Mouse (Mus musculus) mature B cell (primary cell): ENCODE measurements at regions not wholly inside any gene's neighbourhood (a gene's known extent, or its start where the extent isn't known, plus 50 kb on each side); places are given as distances from the start of the nearest gene placed in this dataset.

Experiments used
- in situ Hi-C: fragments of 300-500 bp; cut with MboI; formaldehyde crosslinking; loops from 2 replicates; pipeline ENCODE4 v1.14.3; 2019

- in situ Hi-C loops: loop anchor here (25.0 kb wide), 1 partner anchor 820 kb away; no protein-coding TSS in a partner anchor
Measured at GRCm38 (mm10) chr13:100892647-100893071, 59.4 kb upstream of the Slc30a5 start.

- in situ Hi-C loops: loop anchor here (25.0 kb wide), 1 partner anchor 820 kb away; no protein-coding TSS in a partner anchor
Measured at GRCm38 (mm10) chr13:100892204-100892603, 59.0 kb upstream of the Slc30a5 start.

- in situ Hi-C loops: loop anchor here (25.0 kb wide), 1 partner anchor 822 kb away; no protein-coding TSS in a partner anchor
Measured at GRCm38 (mm10) chr13:100890457-100890856, 57.2 kb upstream of the Slc30a5 start.

GRCm38 (mm10) chr13:100888481-100888880 is 55.3 kb upstream of the Slc30a5 start:
- in situ Hi-C loops: loop anchor here (25.0 kb wide), 1 partner anchor 824 kb away; no protein-coding TSS in a partner anchor

- in situ Hi-C loops: loop anchor here (25.0 kb wide), 1 partner anchor 829 kb away; no protein-coding TSS in a partner anchor
Measured at GRCm38 (mm10) chr13:100883711-100884110, 50.5 kb upstream of the Slc30a5 start.
